Mouse (Mus musculus) bone marrow, adult 2 months (tissue): ENCODE results near the gene Mss51. TPM values are rescaled to one million over a fixed set of nuclear protein-coding genes. Genes with fewer than 3 reads are reported as not detected.

ENCODE experiments used
- H3K27ac ChIP-seq: fragments of 200-500 bp; 2 replicates; pipeline ENCODE4 v1.5.1; 2012; ENCODE audit warnings: low read depth, mild to moderate bottlenecking, control low read depth, inconsistent platforms, low read length; ENCODE audit not compliant: control insufficient read depth, poor library complexity, insufficient read depth
- H3K4me1 ChIP-seq: fragments of 200-500 bp; 2 replicates; pipeline ENCODE4 v1.6.1; 2011; ENCODE audit warnings: low read length; ENCODE audit not compliant: control insufficient read depth, insufficient read depth
- H3K4me3 ChIP-seq: fragments of 200-500 bp; replicated peaks from 2 replicates; pipeline ENCODE3; 2011; ENCODE audit warnings: mild to moderate bottlenecking, low read depth, low read length, control low read depth; ENCODE audit not compliant: control insufficient read depth
- CTCF ChIP-seq: fragments of 200-500 bp; IDR thresholded peaks from 2 replicates; pipeline ENCODE4 v1.5.1; 2011; ENCODE audit warnings: low read length, control low read depth; ENCODE audit not compliant: control insufficient read depth, insufficient read depth
- POLR2A ChIP-seq: fragments of 200-500 bp; IDR thresholded peaks from 2 replicates; pipeline ENCODE4 v1.6.1; 2011; ENCODE audit warnings: low read depth, mild to moderate bottlenecking, control low read depth, low read length, borderline replicate concordance; ENCODE audit not compliant: control insufficient read depth
- WGBS: fragments of 180-500 bp; shearing (Covaris S2); methylation state at CpG from one replicate; pipeline ENCODE4 v1.1.7; 2018; 5-methylcytosine and 5-hydroxymethylcytosine counted together
- polyA plus RNA-seq: library from polyadenylated mRNA; stranded (reverse); fragments of >200 nt; gene quantifications from 2 replicates; pipeline ENCODE4 v1.2.4, GENCODE M21; 2011; ENCODE audit warnings: low replicate concordance; ENCODE audit not compliant: missing spikeins, insufficient read depth, insufficient read length

The Mss51 gene
- polyA plus RNA-seq, 1 experiment, result 7.7 TPM

DNA sequence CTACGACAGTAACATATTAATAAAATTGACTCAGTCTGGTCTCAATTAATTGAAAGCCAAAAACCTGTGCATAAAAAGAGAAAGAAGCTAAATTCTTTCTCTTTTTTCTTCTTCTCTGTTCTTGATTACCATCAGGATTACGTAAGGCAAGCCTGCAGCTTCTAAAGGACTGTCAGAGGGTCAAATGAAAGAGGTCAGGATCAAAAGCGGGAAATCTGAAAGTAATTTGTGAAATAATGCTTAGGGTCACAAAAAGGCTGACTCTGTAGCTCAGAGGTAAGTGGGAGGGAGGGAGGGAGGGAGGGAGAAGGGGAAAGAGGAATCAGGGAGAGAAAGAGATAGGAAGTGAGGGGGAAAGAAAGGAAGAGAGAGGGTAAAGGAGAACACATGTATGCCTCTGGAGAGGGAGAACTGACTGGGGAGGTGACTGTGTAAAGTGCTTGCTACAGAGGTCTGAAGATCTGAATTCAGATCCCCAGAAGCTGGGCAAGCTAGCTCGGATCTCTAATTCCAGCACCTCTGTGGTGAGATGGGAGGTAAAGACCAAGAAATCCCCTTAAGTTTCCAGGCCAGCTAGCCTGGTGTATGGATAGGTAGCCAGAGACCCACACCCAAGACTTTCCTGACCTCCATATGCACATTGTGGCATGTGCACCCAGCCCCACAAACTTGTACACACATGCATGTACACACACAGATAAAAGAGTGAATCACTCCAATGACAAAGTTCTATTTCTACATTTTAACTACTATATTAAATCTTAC is 19.3 kb downstream of the Mss51 start:
- TF ChIP-seq CTCF (no peak), POLR2A (no peak)

DNA sequence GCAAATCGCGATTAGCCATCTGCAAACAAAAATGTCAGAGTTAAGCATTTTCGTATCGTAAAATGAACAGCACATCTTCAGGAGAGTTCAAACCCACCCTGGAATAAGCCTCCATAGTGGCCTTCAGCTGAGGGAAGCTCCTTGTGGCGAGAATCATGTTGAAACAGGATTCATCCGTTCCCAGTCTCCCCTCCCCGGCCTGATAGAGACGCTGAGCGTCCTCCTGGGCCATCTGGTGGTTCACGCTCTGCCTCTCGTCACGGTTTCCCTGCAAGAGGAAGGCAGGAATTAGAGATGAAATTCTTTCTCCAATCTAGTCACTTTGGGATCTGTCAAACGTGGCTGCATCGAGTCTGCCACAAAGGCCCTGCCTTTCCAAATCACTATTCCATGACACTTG is 36.5 kb downstream of the Mss51 start:
- Histone ChIP-seq H3K27ac (no peak overlapping the region), H3K4me1 (no peaks in the 10 kb centered on the region; the same call in 1 of the 2 replicates), H3K4me3 (no peak overlapping the region)
- TF ChIP-seq CTCF (no peak), POLR2A (no peak)
- WGBS, result 88% methylated on average over 14 of the region's 14 CpGs

More for the DNA sequence above, 19.3 kb downstream of the Mss51 start:
- H3K4me3 ChIP-seq, result no peak overlapping the region
- H3K27ac ChIP-seq, result no peak overlapping the region
- 59% methylated on average over 4 of the region's 4 CpGs for WGBS
- H3K4me1 ChIP-seq, result no peaks in the 10 kb centered on the region; the same call in 1 of the 2 replicates

DNA sequence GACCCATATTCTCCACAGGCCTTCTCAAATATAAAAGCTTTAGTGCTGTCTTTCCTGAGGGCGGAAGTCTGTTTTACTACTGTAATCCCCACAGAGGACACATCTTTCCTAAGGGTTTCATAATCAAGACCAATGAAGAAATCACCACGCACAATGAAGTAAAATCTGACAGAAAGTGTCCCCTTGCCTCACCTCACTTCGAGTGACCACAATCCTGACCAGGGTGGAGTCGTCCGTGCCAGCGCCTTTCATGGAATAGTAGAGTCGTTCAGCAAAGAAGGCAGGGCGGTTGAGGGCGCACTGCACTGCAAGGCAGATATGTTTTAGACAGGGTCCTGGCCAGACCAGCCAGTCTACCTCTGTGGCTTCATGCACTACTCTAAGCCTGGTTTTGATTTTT is 38.3 kb downstream of the Mss51 start:
- Histone ChIP-seq H3K27ac (no peak overlapping the region), H3K4me1 (no peaks in the 10 kb centered on the region; the same call in 1 of the 2 replicates), H3K4me3 (no peak overlapping the region)
- WGBS, result 65% methylated on average over 9 of the region's 9 CpGs
- TF ChIP-seq CTCF (no peak), POLR2A (no peak)

DNA sequence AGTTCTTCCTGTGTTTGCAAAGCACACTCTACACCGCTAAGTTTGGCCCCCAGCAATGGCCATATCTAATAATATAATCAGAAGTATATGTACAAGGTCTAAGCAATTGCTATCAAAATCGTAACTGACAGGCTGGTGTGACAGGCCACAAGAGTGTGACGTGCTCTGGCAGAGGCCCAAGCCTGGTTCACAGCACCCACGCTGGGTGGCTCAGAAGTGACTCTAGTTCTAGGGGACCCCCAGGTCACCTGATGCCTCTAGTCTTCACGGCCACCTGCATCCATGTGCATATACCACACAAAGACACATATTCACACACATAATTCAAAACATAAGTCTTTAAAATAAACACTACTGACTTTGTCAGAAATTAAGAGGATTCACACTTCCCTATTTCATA is 43.8 kb downstream of the Mss51 start:
- peaks cover 2% of the 10 kb centered on the region; the same call in 1 of the 2 replicates for H3K4me1 ChIP-seq

DNA sequence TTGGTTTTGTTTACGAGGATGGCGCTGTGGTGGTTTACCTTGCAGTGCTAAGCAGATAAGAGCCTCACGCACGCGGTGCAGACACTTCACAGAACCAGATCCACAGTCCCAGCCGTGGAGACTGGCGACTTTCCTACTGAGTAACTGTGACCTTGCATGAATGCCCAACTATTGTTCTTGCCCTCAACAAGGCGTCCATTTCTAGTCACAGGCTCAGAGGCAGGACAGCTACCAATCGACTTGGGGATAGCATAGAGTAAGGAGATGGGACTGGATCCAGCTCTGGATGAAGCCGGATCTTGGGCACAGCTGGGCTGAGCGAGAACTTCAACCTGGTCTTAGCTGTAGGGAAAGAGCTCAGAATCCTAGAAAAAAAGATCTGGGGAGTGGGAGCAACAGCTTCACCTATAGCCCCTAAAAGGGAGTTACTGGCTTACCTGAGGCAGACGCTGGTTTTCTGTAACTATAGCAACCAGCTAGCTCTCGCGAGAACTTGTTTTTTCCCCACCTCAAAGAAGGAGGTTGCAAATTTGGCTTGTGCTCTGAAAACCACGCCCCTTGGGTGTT is 44.9 kb downstream of the Mss51 start, which contains the start of gene Cfap70:
Gene Cfap70, minus strand, starts transcription at position 462 of the 567 bp plus-strand sequence.
- Histone ChIP-seq H3K4me3 (peak within 1 kb of the TSS; percentile 53), H3K4me1 (peaks cover 2% of the 10 kb centered on the region; the same call in 1 of the 2 replicates), H3K27ac (no peak within 1 kb of the TSS)
- WGBS, result 3% methylated on average over 15 of the region's 15 CpGs
- TF ChIP-seq CTCF, result no peak
- no peak for TF ChIP-seq POLR2A

More for the DNA sequence above, 43.8 kb downstream of the Mss51 start:
- WGBS, result 75% methylated on average over 5 of the region's 5 CpGs
- TF ChIP-seq CTCF, result no peak
- no peak for TF ChIP-seq POLR2A
- Histone ChIP-seq H3K4me3 (no peak overlapping the region), H3K27ac (no peak overlapping the region)

DNA sequence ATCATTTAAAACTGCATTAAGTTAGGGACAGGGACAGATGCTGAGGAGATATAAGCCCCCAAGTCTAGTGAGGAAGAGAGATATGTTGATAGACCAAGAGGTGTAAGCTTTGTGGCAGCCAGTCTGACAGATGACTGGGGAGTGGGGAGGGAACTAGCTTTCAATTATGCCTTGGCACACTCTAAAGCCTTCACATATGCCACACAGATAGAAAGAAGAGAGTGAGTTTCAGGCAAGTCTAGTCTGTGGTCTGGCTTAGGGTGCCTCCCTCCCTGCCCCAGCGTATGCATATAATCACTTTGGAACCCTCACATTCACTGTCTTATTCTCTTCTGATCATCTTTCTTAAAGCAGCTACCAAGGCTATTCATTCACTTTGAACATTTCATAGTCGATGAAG is 45.4 kb downstream of the Mss51 start:
- Histone ChIP-seq H3K27ac (no peak overlapping the region), H3K4me1 (peaks cover 2% of the 10 kb centered on the region; the same call in 1 of the 2 replicates), H3K4me3 (no peak overlapping the region)
- 8% methylated on average over 2 of the region's 2 CpGs for WGBS
- TF ChIP-seq POLR2A (no peak), CTCF (no peak)

DNA sequence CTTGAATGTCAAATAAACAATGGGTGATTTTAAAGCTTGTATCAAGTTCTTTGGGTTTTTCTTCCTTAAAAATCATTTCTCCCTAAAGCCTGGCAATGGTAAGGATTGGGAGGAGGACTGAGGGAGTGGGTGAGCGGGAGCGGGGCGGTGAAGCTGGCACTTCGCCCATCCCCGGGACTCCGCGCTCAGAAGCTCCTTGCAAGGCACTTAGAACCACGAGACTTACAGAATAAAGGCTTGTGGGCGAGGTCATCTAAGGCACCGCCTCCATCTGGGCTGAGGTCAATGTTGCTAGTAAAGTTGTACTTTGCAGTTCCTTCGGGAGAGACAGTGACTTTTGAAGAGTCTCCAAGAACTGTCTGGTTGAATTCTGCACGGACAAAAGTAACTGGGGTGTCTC is 49.5 kb downstream of the Mss51 start:
- WGBS, result 77% methylated on average over 12 of the region's 12 CpGs
- no peak overlapping the region for H3K27ac ChIP-seq
- H3K4me1 ChIP-seq, result peaks cover 2% of the 10 kb centered on the region; the same call in 1 of the 2 replicates
- no peak overlapping the region for H3K4me3 ChIP-seq
- TF ChIP-seq CTCF (no peak), POLR2A (no peak)

DNA sequence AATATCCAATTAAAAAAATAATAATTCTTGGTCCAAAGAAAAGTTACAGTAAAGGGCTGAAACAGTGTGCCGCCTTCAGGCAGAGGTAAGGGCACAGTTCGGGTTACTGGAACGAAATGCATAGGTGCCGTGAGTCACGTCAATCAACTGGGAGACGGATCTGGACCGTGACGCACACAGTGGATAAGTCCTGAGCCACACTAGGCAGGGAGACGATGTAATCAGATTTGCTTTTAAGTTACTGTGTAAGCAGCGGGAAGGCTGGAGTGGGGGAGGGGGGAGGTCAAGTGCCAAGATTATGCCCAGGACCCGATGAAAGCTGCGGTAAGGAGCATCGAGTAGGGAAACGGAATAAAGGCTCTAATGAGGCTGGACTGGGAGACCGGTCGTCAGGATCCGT is 54.4 kb downstream of the Mss51 start:
- WGBS, result 91% methylated on average over 17 of the region's 17 CpGs
- Histone ChIP-seq H3K4me1 (no peaks in the 10 kb centered on the region), H3K4me3 (no peak overlapping the region), H3K27ac (no peak overlapping the region)
- no peak for TF ChIP-seq CTCF
